Mouse (Mus musculus) forebrain, postnatal 0 days (tissue): Measurements from ENCODE around the gene Rpl13. TPM values are rescaled to one million over a fixed set of nuclear protein-coding genes. Genes with fewer than 3 reads are reported as not detected.

Experiments used
- ATAC-seq: fragments of 200-750 bp; cut with Nextera tagmentation; 2 replicates; pipeline ENCODE4 v1.8.0; 2017; ENCODE audit warnings: mild to moderate bottlenecking, moderate library complexity
- DNase-seq: peaks from one replicate; pipeline ENCODE4 v3.0.0-alpha.2; 2015
- H3K27ac ChIP-seq: fragments of 300-500 bp; sonication (generic); 2 replicates; pipeline ENCODE4 v1.5.1; 2014; ENCODE audit warnings: low read depth, mild to moderate bottlenecking, antibody characterized with exemption, low read length, moderate library complexity, mixed read lengths
- H3K27me3 ChIP-seq: fragments of 300-500 bp; sonication (generic); 2 replicates; pipeline ENCODE4 v1.6.1; 2014; ENCODE audit warnings: mild to moderate bottlenecking, low read length, mixed read lengths; ENCODE audit not compliant: insufficient read depth
- H3K36me3 ChIP-seq: fragments of 300-500 bp; sonication (generic); 2 replicates; pipeline ENCODE4 v1.6.1; 2014; ENCODE audit warnings: mild to moderate bottlenecking, moderate library complexity; ENCODE audit not compliant: insufficient read depth
- H3K4me1 ChIP-seq: fragments of 300-500 bp; sonication (generic); 2 replicates; pipeline ENCODE4 v1.6.1; 2014; ENCODE audit warnings: antibody characterized with exemption; ENCODE audit not compliant: insufficient read depth
- H3K4me2 ChIP-seq: fragments of 300-500 bp; sonication (generic); 2 replicates; pipeline ENCODE4 v1.6.1; 2014; ENCODE audit warnings: low read depth, mild to moderate bottlenecking, moderate library complexity
- H3K4me3 ChIP-seq: fragments of 300-500 bp; sonication (generic); 2 replicates; pipeline ENCODE4 v1.5.1; 2014; ENCODE audit warnings: low read depth, low read length, mixed read lengths
- H3K9ac ChIP-seq: fragments of 300-500 bp; sonication (generic); 2 replicates; pipeline ENCODE4 v1.6.1; 2014; ENCODE audit warnings: mild to moderate bottlenecking
- H3K9me3 ChIP-seq: fragments of 300-500 bp; sonication (generic); 2 replicates; pipeline ENCODE4 v1.6.1; 2016; ENCODE audit warnings: low read length
- CTCF ChIP-seq: sonication (generic); IDR thresholded peaks from 2 replicates; pipeline ENCODE4 v1.5.1; 2016; ENCODE audit warnings: antibody characterized with exemption, control low read depth, low read depth
- WGBS: fragments of 180-500 bp; shearing (Covaris S2); extraction: QIAGEN DNeasy Blood & Tissue Kit; methylation state at CpG from one replicate; pipeline ENCODE4 v1.1.7; 2014; 5-methylcytosine and 5-hydroxymethylcytosine counted together
- polyA plus RNA-seq: library from polyadenylated mRNA; unstranded; fragments of >200 nt; fragmentation: Nextera tagmentation; extraction: Ambion mirVana; gene quantifications from 2 replicates; pipeline ENCODE4 v1.2.1, GENCODE M21; 2015
- total RNA-seq: library from RNA; depleted of rRNA; stranded (reverse); fragments of >200 nt; gene quantifications from 2 replicates; pipeline ENCODE4 v1.2.3, GENCODE M21; 2014

Gene Rpl13
- total and polyA plus RNA-seq, 2 experiments from 2014 or later, result 944 to 2,315 TPM

- DNase-seq, result no peak
- peak; percentile 14; the same call in 1 of the 2 replicates for ATAC-seq
- H3K27me3 ChIP-seq, result peaks cover 37% of the 10 kb centered on the region
- H3K4me3 ChIP-seq, result peak overlapping the region; percentile 49
- no peak for TF ChIP-seq CTCF
- no peaks in the 10 kb centered on the region for H3K9me3 ChIP-seq
- H3K4me1 ChIP-seq, result 0 out of 2 replicates have a peak, but pooled peaks cover 4% of the 10 kb centered on the region
- 3% methylated on average over 17 of the region's 17 CpGs for WGBS
- H3K9ac ChIP-seq, result peak overlapping the region; percentile 55
- H3K36me3 ChIP-seq, result no peaks in the 10 kb centered on the region
- peak overlapping the region; percentile 75 for H3K4me2 ChIP-seq
- H3K27ac ChIP-seq, result no peak overlapping the region
These were observed 15.6 kb downstream of the Rpl13 start for GRCm38 (mm10) chr8:123117744-123118143.

GRCm38 (mm10) chr8:123122059-123122458 is 19.9 kb downstream of the Rpl13 start:
- Histone ChIP-seq H3K4me1 (0 out of 2 replicates have a peak, but pooled peaks cover 4% of the 10 kb centered on the region), H3K36me3 (no peaks in the 10 kb centered on the region), H3K4me3 (no peak overlapping the region), H3K4me2 (no peak overlapping the region), H3K27me3 (peaks cover 27% of the 10 kb centered on the region), H3K27ac (no peak overlapping the region), H3K9ac (no peak overlapping the region), H3K9me3 (no peaks in the 10 kb centered on the region)
- DNase-seq (no peak), ATAC-seq (no peak)
- TF ChIP-seq CTCF, result no peak
- WGBS, result 66% methylated on average over 9 of the region's 9 CpGs

GRCm38 (mm10) chr8:123122670-123123069 is 20.5 kb downstream of the Rpl13 start:
- Histone ChIP-seq H3K27me3 (peaks cover 28% of the 10 kb centered on the region), H3K4me3 (no peak overlapping the region), H3K36me3 (no peaks in the 10 kb centered on the region), H3K9ac (no peak overlapping the region), H3K4me2 (no peak overlapping the region), H3K9me3 (no peaks in the 10 kb centered on the region), H3K27ac (no peak overlapping the region), H3K4me1 (0 out of 2 replicates have a peak, but pooled peaks cover under 1% of the 10 kb centered on the region)
- 77% methylated on average over 5 of the region's 5 CpGs for WGBS
- no peak for DNase-seq
- no peak for ATAC-seq
- no peak for TF ChIP-seq CTCF

- no peak for ATAC-seq
- 8% methylated on average over 19 of the region's 19 CpGs for WGBS
These were observed 24.2 kb downstream of the Rpl13 start for GRCm38 (mm10) chr8:123126193-123126816.

GRCm38 (mm10) chr8:123131041-123131440 is 28.9 kb downstream of the Rpl13 start:
- DNase-seq (no peak), ATAC-seq (no peak)
- H3K4me3 ChIP-seq, result no peak overlapping the region
- no peaks in the 10 kb centered on the region for H3K36me3 ChIP-seq
- 77% methylated on average over 9 of the region's 9 CpGs for WGBS
- H3K4me1 ChIP-seq, result peaks cover 11% of the 10 kb centered on the region
- no peaks in the 10 kb centered on the region for H3K9me3 ChIP-seq
- H3K27me3 ChIP-seq, result peaks cover 8% of the 10 kb centered on the region; the same call in 1 of the 2 replicates
- H3K27ac ChIP-seq, result no peak overlapping the region
- no peak overlapping the region for H3K9ac ChIP-seq
- TF ChIP-seq CTCF, result no peak
- H3K4me2 ChIP-seq, result no peak overlapping the region

More at GRCm38 (mm10) chr8:123126193-123126816, 24.2 kb downstream of the Rpl13 start:
- Histone ChIP-seq H3K27ac (no peak overlapping the region), H3K36me3 (no peaks in the 10 kb centered on the region), H3K9ac (no peak overlapping the region), H3K4me3 (no peak overlapping the region), H3K9me3 (no peaks in the 10 kb centered on the region), H3K27me3 (peaks cover 8% of the 10 kb centered on the region; the same call in 1 of the 2 replicates), H3K4me1 (no peaks in the 10 kb centered on the region), H3K4me2 (no peak overlapping the region)
- no peak for TF ChIP-seq CTCF
- no peak for DNase-seq

- H3K9ac ChIP-seq, result no peak overlapping the region
- H3K36me3 ChIP-seq, result no peaks in the 10 kb centered on the region
- no peaks in the 10 kb centered on the region for H3K9me3 ChIP-seq
- H3K4me1 ChIP-seq, result peaks cover 20% of the 10 kb centered on the region
- H3K4me2 ChIP-seq, result no peak overlapping the region
- 97% methylated on average over 2 of the region's 2 CpGs for WGBS
- H3K27me3 ChIP-seq, result no peaks in the 10 kb centered on the region
- TF ChIP-seq CTCF, result peak; percentile 29
- ATAC-seq (no peak), DNase-seq (no peak)
- no peak overlapping the region for H3K4me3 ChIP-seq
- no peak overlapping the region for H3K27ac ChIP-seq
These were observed 30.8 kb downstream of the Rpl13 start for GRCm38 (mm10) chr8:123132953-123133352.

- WGBS, result 78% methylated on average over 11 of the region's 11 CpGs
- no peak for ATAC-seq
- H3K27ac ChIP-seq, result no peak overlapping the region; the same call in 1 of the 2 replicates
These were observed 32.1 kb downstream of the Rpl13 start for GRCm38 (mm10) chr8:123134149-123134713.

More at GRCm38 (mm10) chr8:123134149-123134713, 32.1 kb downstream of the Rpl13 start:
- Histone ChIP-seq H3K27me3 (no peaks in the 10 kb centered on the region), H3K9me3 (no peaks in the 10 kb centered on the region), H3K4me1 (peaks cover 20% of the 10 kb centered on the region), H3K9ac (no peak overlapping the region), H3K4me2 (no peak overlapping the region), H3K4me3 (no peak overlapping the region), H3K36me3 (no peaks in the 10 kb centered on the region)
- DNase-seq, result no peak
- TF ChIP-seq CTCF, result no peak
